Mouse (Mus musculus) megakaryocyte, embryonic 14.5 days (primary cell): ENCODE results near the gene Pih1d1. TPM values are rescaled to one million over a fixed set of nuclear protein-coding genes. Genes with fewer than 3 reads are reported as not detected.
"Not testable (repeated sequence)": the region's sequence is repeated elsewhere in the genome, so short reads cannot be mapped to it uniquely, and the experiment has no call there.

Experiments used
- H3K27me3 ChIP-seq: replicated peaks from 2 replicates; pipeline ENCODE3; 2012; ENCODE audit warnings: inconsistent platforms
- H3K36me3 ChIP-seq: replicated peaks from 2 replicates; pipeline ENCODE3; 2012; ENCODE audit warnings: low read length, inconsistent platforms, mixed read lengths
- H3K4me1 ChIP-seq: 2 replicates; pipeline ENCODE4 v1.6.1; 2012; ENCODE audit warnings: inconsistent platforms
- H3K4me3 ChIP-seq: replicated peaks from 2 replicates; pipeline ENCODE3; 2012; ENCODE audit warnings: moderate library complexity, mild to moderate bottlenecking, inconsistent platforms
- H3K9me3 ChIP-seq: 2 replicates; pipeline ENCODE4 v1.6.1; 2012; ENCODE audit warnings: inconsistent platforms
- FLI1 ChIP-seq: IDR thresholded peaks from 2 replicates; pipeline ENCODE4 v1.6.1; 2012; ENCODE audit warnings: low read length, inconsistent platforms, mixed read lengths
- GATA1 ChIP-seq: IDR thresholded peaks from 3 replicates; pipeline ENCODE4 v1.6.1; 2012; ENCODE audit warnings: mixed read lengths, low read length, inconsistent platforms, borderline replicate concordance
- polyA plus RNA-seq: library from polyadenylated mRNA; stranded (reverse); fragments of >175 nt; gene quantifications from 2 replicates; pipeline ENCODE4 v1.2.3, GENCODE M21; 2012; ENCODE audit warnings: low replicate concordance; ENCODE audit not compliant: insufficient read depth

Pih1d1 gene
- polyA plus RNA-seq, 1 experiment, result 64.9 TPM

DNA sequence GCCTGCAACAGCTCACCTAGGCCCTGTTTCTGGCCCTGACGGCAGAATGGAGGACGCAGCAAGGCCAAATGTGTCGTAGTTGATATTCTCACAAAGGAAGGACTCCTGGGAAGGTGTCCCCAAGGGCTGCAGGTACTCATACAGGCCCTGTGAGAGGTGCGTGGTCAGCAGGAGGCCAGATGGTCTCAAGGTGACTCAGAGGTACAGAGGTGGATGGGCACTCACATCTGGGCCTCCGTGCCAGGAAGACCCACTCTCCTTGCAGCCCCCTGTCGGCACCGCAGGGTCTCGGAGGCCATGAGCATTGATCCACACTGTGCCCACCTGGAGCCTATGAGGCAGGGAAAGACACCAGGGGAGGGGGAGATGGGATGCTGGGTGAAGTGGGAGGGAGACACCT is 8.6 kb upstream of the Pih1d1 start:
- TF ChIP-seq GATA1 (no peak), FLI1 (no peak)
- Histone ChIP-seq H3K4me1 (peaks cover 46% of the 10 kb centered on the region), H3K4me3 (no peak overlapping the region), H3K9me3 (no peaks in the 10 kb centered on the region), H3K36me3 (peaks cover 85% of the 10 kb centered on the region), H3K27me3 (peaks cover 33% of the 10 kb centered on the region)

DNA sequence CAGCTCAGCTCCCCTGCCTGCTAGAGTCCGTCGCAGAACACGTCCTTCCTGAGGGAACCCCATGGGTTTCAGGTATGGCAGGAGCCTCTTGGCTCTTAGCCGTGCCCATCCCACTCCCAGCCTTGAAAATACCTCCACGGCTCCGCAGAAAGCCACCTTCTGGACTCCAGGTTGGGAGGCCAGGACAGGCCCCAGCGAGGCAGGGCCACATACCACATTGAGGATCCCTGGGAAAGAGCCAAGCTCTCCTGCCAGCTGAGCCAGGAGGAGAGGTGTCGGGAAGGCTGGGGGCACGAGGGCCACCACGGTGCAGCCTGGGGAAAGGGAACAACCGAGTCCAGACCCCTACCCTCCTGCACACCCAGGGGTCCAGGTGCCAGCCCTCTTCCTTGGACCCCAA is 6.8 kb upstream of the Pih1d1 start:
- no peak for TF ChIP-seq FLI1
- no peak for TF ChIP-seq GATA1
- peaks cover 29% of the 10 kb centered on the region for H3K27me3 ChIP-seq
- peaks cover 38% of the 10 kb centered on the region for H3K4me1 ChIP-seq
- no peaks in the 10 kb centered on the region for H3K9me3 ChIP-seq
- peaks cover 76% of the 10 kb centered on the region for H3K36me3 ChIP-seq
- no peak overlapping the region for H3K4me3 ChIP-seq

- H3K4me1 ChIP-seq, result peaks cover 32% of the 10 kb centered on the region
- TF ChIP-seq GATA1, result no peak
- no peak for TF ChIP-seq FLI1
- no peak overlapping the region for H3K4me3 ChIP-seq
- peaks cover 70% of the 10 kb centered on the region for H3K36me3 ChIP-seq
- H3K9me3 ChIP-seq, result no peaks in the 10 kb centered on the region
- H3K27me3 ChIP-seq, result peaks cover 23% of the 10 kb centered on the region
Observed at GRCm38 (mm10) chr7:45147899-45148298, 6.2 kb upstream of the Pih1d1 start.

DNA sequence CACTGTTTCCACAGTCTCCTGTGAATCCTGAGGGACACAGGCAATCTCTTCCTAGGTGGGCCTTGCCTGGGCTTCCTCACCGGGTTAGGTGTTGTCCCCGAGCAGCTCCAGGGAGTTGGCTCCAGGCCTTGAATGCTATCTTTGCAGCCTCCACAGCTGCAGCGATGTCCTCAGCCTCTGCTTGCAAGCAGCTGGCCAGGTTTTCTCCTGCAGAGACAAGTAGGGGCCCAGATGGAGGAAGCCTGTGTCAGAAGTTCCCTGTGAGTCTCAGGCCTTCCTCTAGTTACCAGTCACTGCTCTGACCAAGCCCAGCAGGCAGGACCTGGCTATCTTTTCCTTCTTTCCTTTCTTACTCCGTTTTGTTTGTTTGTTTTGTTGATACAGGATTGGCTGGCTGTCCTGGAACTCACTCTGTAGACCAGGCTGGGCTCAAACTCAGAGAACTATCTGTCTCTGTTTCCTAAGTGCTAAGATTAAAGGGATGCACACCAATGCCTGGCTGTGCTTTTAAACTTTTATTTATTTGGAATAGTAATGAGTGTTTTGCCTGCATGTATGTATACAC is 5.5 kb upstream of the Pih1d1 start:
- Histone ChIP-seq H3K27me3 (peaks cover 19% of the 10 kb centered on the region), H3K4me3 (no peak overlapping the region), H3K36me3 (peaks cover 63% of the 10 kb centered on the region), H3K9me3 (no peaks in the 10 kb centered on the region), H3K4me1 (peaks cover 33% of the 10 kb centered on the region)
- TF ChIP-seq GATA1, result no peak
- TF ChIP-seq FLI1, result no peak

- H3K27me3 ChIP-seq, result peaks cover 15% of the 10 kb centered on the region
- no peak overlapping the region for H3K4me3 ChIP-seq
- no peak for TF ChIP-seq FLI1
- TF ChIP-seq GATA1, result no peak
- H3K9me3 ChIP-seq, result no peaks in the 10 kb centered on the region
- peaks cover 54% of the 10 kb centered on the region for H3K36me3 ChIP-seq
- peaks cover 35% of the 10 kb centered on the region for H3K4me1 ChIP-seq
Observed at GRCm38 (mm10) chr7:45149545-45149944, 4.6 kb upstream of the Pih1d1 start.

GRCm38 (mm10) chr7:45150321-45150720 is 3.8 kb upstream of the Pih1d1 start:
- Histone ChIP-seq H3K36me3 (peaks cover 46% of the 10 kb centered on the region), H3K4me3 (no peak overlapping the region), H3K4me1 (peaks cover 42% of the 10 kb centered on the region), H3K27me3 (peaks cover 12% of the 10 kb centered on the region), H3K9me3 (no peaks in the 10 kb centered on the region)
- TF ChIP-seq GATA1, result no peak
- TF ChIP-seq FLI1, result no peak

DNA sequence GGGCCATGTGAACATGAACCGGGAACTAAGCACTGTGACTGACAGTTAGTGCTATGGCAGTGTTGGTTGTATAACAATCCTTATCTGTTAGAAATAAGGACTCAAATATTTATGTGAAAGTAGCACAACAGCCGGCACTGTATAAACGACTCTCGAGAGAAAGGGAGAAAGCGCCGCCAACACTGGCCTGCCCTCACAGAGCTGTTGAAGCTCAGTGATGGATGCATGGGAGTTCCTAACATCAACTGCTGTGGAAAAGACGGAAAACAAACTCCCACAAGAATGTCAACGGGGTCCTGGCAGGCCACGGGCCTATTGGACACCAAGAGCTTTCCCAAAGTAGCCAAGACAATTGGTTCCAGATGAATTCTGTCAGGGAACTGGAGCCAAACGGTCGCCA is 2.8 kb upstream of the Pih1d1 start:
- H3K4me3 ChIP-seq, result no peak overlapping the region
- H3K27me3 ChIP-seq, result peaks cover 4% of the 10 kb centered on the region
- peaks cover 39% of the 10 kb centered on the region for H3K36me3 ChIP-seq
- peaks cover 41% of the 10 kb centered on the region for H3K4me1 ChIP-seq
- TF ChIP-seq FLI1 (no peak), GATA1 (no peak)
- no peaks in the 10 kb centered on the region for H3K9me3 ChIP-seq

GRCm38 (mm10) chr7:45153052-45153451 is 1.1 kb upstream of the Pih1d1 start:
- Histone ChIP-seq H3K4me3 (peak overlapping the region; percentile 97), H3K36me3 (peaks cover 38% of the 10 kb centered on the region), H3K4me1 (peaks cover 41% of the 10 kb centered on the region)
- not testable (repeated sequence) for H3K9me3 ChIP-seq, H3K27me3 ChIP-seq

DNA sequence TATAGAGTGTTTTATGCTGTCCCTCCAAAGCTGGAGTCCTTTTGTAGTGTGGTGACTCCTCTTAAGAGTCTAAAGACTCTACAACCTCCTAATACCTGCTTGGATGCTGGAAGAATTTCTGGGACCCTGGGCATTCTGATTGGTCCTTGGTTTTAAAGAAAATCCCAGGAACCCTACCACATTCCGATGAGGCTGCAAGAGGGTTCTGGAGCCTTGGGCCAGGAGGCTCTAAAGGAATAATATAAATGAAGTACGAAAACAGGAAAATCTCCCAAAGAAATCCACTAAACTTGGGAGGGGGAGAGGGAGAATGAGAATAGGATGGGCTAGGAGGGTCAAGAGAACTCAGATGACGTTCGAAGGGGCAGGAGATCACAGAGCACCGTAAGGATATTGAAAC is 517 bp upstream of the Pih1d1 start:
- Histone ChIP-seq H3K36me3 (peaks cover 38% of the 10 kb centered on the region), H3K27me3 (no peaks in the 10 kb centered on the region), H3K9me3 (no peaks in the 10 kb centered on the region), H3K4me3 (peak overlapping the region; percentile 97), H3K4me1 (peaks cover 37% of the 10 kb centered on the region)
- TF ChIP-seq FLI1 (no peak), GATA1 (no peak)

- peaks cover 44% of the 10 kb centered on the region for H3K36me3 ChIP-seq
- peaks cover 30% of the 10 kb centered on the region for H3K4me1 ChIP-seq
- H3K4me3 ChIP-seq, result peak overlapping the region; percentile 97
- no peaks in the 10 kb centered on the region for H3K9me3 ChIP-seq
- TF ChIP-seq FLI1 (no peak), GATA1 (no peak)
- H3K27me3 ChIP-seq, result peaks cover 1% of the 10 kb centered on the region
Observed at GRCm38 (mm10) chr7:45154993-45155514, 951 bp downstream of the Pih1d1 start.

- H3K36me3 ChIP-seq, result peaks cover 47% of the 10 kb centered on the region
- H3K27me3 ChIP-seq, result peaks cover 1% of the 10 kb centered on the region
- no peak overlapping the region for H3K4me3 ChIP-seq
- H3K4me1 ChIP-seq, result peaks cover 25% of the 10 kb centered on the region
- TF ChIP-seq FLI1, result no peak
- TF ChIP-seq GATA1, result no peak
- H3K9me3 ChIP-seq, result no peaks in the 10 kb centered on the region
Observed at GRCm38 (mm10) chr7:45155590-45155989, 1.5 kb downstream of the Pih1d1 start.
